Mouse (Mus musculus) bone marrow macrophage, adult 2 months (primary cell): ENCODE data around the gene Ica1.

Source experiments
- CTCF ChIP-seq: IDR thresholded peaks from 2 replicates; pipeline ENCODE4 v1.5.1; 2012; ENCODE audit warnings: low read depth, mild to moderate bottlenecking, low read length, moderate library complexity
- POLR2A ChIP-seq: IDR thresholded peaks from 2 replicates; pipeline ENCODE4 v1.6.1; 2012; ENCODE audit warnings: mild to moderate bottlenecking, low read depth, low read length, borderline replicate concordance

DNA sequence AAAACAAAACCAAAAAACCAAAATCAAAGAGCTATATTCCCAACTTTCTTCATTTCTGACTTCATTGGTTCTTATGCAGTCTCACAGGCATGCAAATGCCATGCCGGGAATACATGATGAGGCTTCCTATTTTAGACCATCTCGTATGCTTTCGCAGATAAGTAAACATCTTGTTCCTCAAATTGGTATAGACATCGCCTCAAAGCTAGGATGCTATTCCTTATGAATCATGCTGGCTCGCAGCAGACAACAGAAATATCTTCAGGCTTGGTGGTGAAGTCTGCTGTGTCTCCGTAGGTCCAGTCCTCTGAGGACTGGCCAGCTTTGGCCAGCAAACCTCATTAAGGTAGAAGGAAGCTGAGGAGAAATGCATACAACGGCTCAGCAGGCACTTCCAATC is 60.3 kb downstream of the Ica1 start:
- no peak for TF ChIP-seq CTCF
- no peak for TF ChIP-seq POLR2A
